Mouse (Mus musculus): ENCODE results near the gene Helt. TPM values are rescaled to one million over a fixed set of nuclear protein-coding genes. Genes with fewer than 3 reads are reported as not detected.
"Not testable (repeated sequence)": the region's sequence is repeated elsewhere in the genome, so short reads cannot be mapped to it uniquely, and the experiment has no call there.

The Helt gene
- total RNA-seq, 2 experiments from 2014 or later = not detected

DNA sequence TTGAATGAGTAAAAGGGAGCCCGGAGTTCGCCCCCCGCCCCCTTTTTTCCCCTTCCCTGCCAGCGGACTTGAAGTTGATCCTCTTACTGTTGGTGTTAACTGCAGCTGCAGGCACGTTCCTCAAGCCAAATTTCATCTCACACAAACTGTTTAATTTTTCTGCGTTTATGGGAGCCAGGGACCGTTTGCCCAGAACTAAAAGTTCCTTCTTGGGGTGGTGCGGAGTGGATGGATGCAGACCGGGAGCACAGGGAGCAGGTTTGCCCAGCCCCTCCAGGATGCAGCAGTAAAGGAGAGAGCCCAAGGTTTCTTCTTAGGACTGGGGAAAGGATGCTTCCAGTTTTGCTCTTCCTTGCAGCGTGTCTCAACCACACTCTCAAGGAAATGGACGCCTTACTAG, 2.1 kb upstream of the Helt start:
- no peak for DNase-seq (ENCODE audit: low spot score in 2 of 2)

DNA sequence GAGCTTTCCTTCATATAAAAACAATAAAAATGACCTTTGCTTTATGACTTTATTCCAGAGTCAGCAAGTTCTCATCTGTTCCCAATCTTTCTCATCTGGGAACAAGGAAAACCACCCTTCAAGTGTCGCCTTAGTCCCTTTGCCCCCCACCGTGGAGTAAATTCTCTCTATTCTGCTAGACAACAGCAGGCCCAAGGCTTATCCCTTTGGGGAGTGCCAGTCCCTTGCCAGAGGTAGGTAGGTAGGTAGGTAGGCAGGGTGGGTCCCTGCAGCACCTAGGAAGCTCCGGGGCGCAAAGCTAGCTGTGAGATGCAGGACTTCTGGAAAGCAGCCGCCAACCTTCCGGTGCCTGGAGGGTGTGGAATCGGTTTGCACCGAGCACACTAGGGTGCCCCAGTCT, 1.5 kb upstream of the Helt start:
- no peak for DNase-seq (ENCODE audit: low spot score in 2 of 2)

DNA sequence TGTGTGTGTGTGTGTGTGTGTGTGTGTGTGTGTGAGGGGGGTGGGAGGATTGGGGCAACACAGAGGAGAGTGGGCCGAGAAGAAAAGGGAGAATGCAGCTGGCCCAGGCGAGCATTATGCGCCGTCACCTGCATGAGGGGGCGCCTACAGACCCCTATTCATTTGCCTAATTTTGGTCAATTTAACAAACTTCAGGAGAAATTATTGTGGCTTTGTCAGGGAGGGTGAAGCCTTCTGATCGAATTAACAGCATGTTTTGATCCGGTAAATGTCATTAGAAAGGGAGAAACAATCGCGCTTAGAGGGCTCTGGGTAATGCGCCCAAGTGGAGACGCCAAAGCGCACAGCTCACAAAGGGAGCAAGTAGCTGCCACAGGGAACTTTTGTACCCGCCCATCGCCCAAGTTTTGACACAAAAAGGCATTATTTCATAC, 647 bp upstream of the Helt start:
- DNase-seq (ENCODE audit: low spot score in 2 of 2) = no peak

DNA sequence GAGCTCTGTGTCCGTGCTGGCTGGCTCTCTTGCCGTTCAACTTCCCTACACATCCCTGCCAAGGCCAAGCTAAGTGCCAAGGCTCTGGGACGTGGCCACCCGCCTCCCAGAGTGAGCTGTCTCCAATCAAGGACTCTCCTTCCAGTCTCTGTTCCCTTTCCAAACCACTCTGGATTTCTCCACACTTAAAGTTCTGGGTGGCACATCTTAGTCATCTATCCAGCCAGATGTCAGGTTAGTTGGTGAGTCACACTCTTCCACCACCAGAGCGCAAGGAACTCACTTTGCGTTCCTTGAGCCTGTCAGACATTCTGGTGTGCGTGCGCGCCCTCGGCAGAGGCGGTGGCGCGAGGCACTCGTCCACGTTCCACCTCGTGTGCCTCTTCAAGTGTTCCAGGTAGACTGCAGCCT, 725 bp downstream of the Helt start:
- DNase-seq (ENCODE audit: low spot score in 2 of 2) = no peak

DNA sequence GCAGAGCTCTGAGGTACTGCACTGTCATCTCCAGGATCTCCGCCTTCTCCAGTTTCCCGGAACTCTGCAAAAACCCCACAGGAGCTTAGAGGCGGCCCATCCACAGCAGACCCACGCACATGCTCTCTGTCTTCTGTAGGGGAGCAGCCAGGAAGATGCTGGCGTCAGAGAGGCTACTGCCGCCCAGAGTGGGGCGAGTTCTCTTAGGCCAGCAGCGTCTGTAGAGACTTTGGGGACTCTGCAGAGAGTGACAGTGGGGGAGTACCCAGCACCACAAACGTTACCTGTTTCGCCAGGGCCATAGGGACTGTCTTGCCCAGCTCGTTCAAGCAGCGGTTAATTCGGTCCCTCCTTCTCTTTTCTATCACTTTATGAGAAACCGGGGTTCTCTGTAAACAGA, 1.3 kb downstream of the Helt start:
- DNase-seq (ENCODE audit: low spot score in 2 of 2) = no peak

GRCm38 (mm10) chr8:46291931-46292675, 2.4 kb downstream of the Helt start:
- no peak for DNase-seq (ENCODE audit: low spot score in 2 of 2)

DNA sequence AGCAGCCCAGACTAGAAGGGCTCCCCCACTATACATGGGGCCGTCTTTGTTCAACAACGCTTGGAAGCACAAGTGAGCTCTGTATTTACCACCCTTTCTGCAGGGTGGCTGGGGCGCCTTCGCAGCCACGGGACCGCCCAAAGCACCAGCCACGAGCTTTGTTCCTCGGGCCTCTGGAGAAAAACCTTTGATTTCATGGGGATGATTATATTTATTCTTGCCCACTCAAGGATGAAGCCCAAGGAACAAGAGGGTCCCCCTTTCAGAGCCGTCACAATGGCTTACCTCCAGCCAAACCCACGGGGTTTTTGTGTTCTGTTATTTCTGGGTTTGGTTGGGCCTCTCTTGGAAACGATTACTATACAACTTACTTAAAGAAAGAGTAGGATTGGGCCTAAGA, 5.2 kb downstream of the Helt start:
- DNase-seq (ENCODE audit: low spot score in 2 of 2) = no peak

GRCm38 (mm10) chr8:46288021-46288420, 6.5 kb downstream of the Helt start:
- DNase-seq (ENCODE audit: low spot score in 2 of 2) = no peak

GRCm38 (mm10) chr8:46285980-46286379, 8.5 kb downstream of the Helt start:
- no peak for DNase-seq (ENCODE audit: low spot score in 2 of 2)

- peak; percentile 30 to 75 for DNase-seq (ENCODE audit: low spot score in 2 of 2)
Measured at GRCm38 (mm10) chr8:46281536-46281935, 12.9 kb downstream of the Helt start.

DNA sequence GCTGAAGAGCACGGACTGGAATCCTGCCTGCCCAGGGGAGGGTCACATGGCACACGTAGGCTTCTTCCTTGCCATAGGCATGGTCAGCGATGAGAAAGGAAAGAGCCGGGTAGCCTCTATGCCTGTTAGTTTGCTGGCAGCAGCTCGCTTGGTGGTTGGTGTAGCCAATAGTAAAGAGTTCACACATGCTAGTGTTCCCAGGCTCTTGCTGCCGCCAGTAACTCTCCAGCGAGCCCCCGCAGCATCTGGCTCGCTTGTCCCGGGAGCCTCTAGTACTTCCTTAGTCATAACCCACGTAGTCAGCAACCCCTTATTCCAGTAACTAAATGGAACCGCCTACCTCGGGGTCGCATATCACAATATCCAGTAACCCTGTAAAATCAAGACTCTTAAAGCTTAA, 17.5 kb downstream of the Helt start:
- peak; percentile 22 to 46 for DNase-seq (ENCODE audit: low spot score in 2 of 2)

- no peak for DNase-seq (ENCODE audit: low spot score in 2 of 2)
Measured at GRCm38 (mm10) chr8:46270741-46271140, 23.7 kb downstream of the Helt start.

DNA sequence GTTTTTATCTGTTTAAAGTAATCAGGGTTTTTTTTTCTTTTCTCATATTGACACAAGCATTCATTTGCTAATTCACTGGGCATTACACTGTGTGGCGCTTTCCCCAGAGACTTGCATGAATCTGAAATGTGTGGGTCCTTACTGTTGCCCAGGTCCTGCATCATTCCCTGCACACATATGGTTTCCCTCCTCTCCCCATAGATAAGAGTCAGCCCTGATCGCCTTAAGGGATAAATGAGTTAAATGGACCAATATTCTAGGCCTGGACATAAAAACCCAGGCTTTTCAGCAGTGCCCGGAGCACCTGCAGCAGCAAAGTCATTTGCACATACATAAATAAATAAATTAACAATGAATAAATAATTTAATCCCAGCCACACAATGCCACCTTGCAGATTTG, 24.3 kb downstream of the Helt start:
- DNase-seq (ENCODE audit: low spot score in 2 of 2) = no peak

DNA sequence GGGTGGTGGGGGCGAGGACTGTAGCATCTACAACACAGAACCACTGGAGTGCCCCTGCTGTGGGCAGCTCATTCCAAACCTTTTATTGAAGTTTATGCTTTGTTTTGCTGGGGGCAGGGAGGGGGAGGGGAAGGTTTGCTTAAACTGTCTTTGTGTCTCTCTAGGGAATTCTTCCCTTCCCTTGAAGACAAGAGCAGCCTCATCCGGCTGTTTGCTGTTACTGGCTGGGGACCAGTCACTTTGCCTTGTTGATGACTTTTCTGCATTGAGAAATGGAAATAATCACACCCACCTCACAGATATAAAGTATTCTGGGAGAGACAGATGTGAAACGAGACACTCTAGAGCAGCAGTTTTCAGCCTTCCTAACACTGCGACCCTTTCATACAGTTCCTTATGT, 27.7 kb downstream of the Helt start:
- no peak for DNase-seq (ENCODE audit: low spot score in 2 of 2)

DNA sequence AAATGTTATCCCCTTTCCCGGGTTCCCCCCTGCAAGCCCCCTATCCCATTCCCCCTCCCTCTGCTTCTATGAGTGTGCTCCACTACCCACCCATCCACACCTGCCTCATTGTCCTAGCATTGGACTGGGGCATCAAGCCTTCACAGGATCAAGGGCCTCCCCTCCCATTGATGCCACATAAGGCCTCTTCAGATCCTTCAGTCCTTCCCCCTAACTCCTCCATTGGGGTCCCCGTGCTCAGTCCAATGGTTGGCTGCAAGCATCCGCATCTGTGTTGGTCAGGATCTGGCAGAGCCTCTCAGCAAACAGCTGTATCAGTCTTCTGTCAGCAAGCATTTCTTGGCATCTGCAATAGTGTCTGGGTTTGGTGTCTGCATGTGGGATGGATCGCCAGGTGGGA, 30.3 kb downstream of the Helt start:
- DNase-seq (ENCODE audit: low spot score in 2 of 2) = not testable (repeated sequence)

DNA sequence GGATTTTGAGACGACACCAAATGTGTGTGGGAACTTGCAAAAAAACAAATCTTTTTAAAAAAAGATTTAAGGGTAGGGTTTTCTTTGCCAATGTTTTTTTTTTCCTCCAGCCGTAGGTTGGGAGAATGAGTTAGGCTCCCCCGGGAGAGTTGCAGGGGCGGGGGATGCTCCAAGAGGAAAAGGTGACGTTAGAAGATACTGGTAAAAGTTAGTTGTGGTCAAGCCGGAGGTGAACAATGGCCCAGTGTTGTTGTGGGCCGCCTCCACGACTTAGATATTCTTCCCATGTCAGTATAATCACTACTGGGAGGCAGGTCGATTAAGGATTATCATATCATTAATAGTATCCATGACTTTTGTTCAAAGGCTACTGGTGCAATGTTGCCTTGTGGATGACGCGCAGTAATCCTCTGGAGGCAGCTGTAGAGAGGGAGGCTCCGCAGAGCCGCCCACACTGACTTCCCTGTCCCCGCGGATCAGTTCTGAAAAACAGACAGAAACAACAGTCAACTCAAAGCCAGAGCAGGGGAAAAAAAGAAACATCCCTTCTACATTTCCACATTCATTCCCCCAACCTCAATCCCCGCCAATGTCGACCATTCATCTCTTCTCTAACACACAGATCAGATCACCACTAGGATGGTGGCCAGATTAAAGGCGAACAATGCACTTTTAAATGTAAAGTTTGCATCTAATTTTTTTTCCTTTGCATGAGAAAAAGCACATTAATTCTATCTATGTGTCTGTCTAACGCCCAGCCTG, 36.4 kb downstream of the Helt start:
- DNase-seq (ENCODE audit: low spot score in 2 of 2) = no peak

- no peak for DNase-seq (ENCODE audit: low spot score in 2 of 2)
Measured at GRCm38 (mm10) chr8:46252456-46252855, 42.0 kb downstream of the Helt start.

DNA sequence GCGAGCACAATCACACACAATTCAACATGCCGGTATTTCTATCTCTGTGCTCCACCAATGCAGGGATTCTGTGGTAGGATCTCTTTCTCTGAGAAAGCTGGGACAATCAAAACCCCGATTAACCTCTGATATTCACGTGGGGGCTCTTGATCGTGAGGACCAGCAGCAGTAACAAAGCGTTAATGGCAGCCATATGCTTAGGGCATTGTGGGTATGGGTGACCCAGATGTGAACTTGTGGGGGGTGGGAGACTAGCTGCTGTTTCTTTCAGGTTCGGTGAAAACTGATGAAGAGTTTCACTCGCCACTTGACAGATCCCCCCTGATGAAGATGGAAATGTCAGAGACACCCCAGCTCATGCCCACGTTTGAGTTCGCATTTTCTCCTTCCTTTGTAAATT, 42.9 kb downstream of the Helt start:
- no peak for DNase-seq (ENCODE audit: low spot score in 2 of 2)

- no peak for DNase-seq (ENCODE audit: low spot score in 2 of 2)
Measured at GRCm38 (mm10) chr8:46246346-46246745, 48.1 kb downstream of the Helt start.

DNA sequence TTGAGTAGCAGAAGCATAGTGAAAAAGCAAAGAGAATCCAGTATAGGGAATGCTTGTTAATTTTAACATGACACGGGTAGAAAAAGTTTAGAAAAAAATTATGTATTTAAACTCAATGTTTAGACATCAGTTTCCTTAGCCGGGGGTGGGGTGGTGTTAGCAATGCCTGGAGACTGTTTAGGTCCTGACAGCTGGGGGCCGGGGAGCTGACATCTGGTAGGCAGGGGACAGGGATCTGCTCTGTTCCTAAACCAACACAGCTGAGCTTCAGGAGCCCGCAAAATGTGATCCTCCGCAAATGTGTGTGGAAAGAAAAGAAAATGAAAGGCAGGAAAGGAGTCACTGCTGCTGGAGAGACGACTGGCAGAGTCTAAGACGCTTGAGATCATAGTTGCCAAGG, 51.5 kb downstream of the Helt start:
- DNase-seq (ENCODE audit: low spot score in 2 of 2) = no peak

Measured in layer of hippocampus, adult 18-20 months (tissue).